Mouse (Mus musculus) MEL (cell line): ENCODE measurements around the gene Hoxa5. TPM values are rescaled to one million over a fixed set of nuclear protein-coding genes. Genes with fewer than 3 reads are reported as not detected.

Experiments used
- DNase-seq: peaks from one replicate; pipeline ENCODE4 v3.0.0; 2011; ENCODE audit warnings: low read depth, low spot score
- H3K27ac ChIP-seq: 2 replicates; pipeline ENCODE4 v1.5.1; 2012; ENCODE audit warnings: low read depth, mild to moderate bottlenecking, control low read depth, low read length, moderate library complexity; ENCODE audit not compliant: control insufficient read depth
- H3K27me3 ChIP-seq, 2 experiments: fragments of 150-350 bp in 1 of 2; sonication (generic) in 1 of 2; 2 replicates each; pipeline ENCODE4 v1.6.1; 2012; ENCODE audit warnings: low read length in 2 of 2, mild to moderate bottlenecking in 2 of 2, improper control_type of control experiment in 1 of 2, moderate library complexity in 1 of 2; ENCODE audit not compliant: insufficient read depth in 2 of 2, control insufficient read depth in 1 of 2
- H3K36me3 ChIP-seq, 2 experiments: 2 replicates each; pipeline ENCODE4 v1.6.1; 2012 to 2014; ENCODE audit warnings: low read length in 2 of 2, improper control_type of control experiment in 1 of 2, inconsistent platforms in 1 of 2, mild to moderate bottlenecking in 1 of 2; ENCODE audit not compliant: insufficient read depth in 2 of 2, control insufficient read depth in 1 of 2
- H3K4me1 ChIP-seq, 2 experiments: fragments of 150-350 bp in 1 of 2; sonication (generic) in 1 of 2; 2 replicates each; pipeline ENCODE4 v1.6.1; 2012; ENCODE audit warnings: low read length in 2 of 2, improper control_type of control experiment in 1 of 2, mild to moderate bottlenecking in 1 of 2; ENCODE audit not compliant: insufficient read depth in 2 of 2, control insufficient read depth in 1 of 2
- H3K4me3 ChIP-seq, 2 experiments: fragments of 150-350 bp in 1 of 2; sonication (generic) in 1 of 2; 2 replicates each; pipeline ENCODE4 v1.5.1; 2012; ENCODE audit warnings: low read depth in 2 of 2, low read length in 2 of 2, mild to moderate bottlenecking in 2 of 2, moderate library complexity in 2 of 2, control low read depth in 1 of 2, improper control_type of control experiment in 1 of 2; ENCODE audit not compliant: control insufficient read depth in 1 of 2, insufficient read depth in 1 of 2
- H3K79me2 ChIP-seq: 2 replicates; pipeline ENCODE4 v1.6.1; 2012; ENCODE audit warnings: mild to moderate bottlenecking, low read length, moderate library complexity; ENCODE audit not compliant: control insufficient read depth, poor library complexity, insufficient read depth
- H3K9ac ChIP-seq: 2 replicates; pipeline ENCODE4 v1.6.1; 2012; ENCODE audit warnings: low read depth, mild to moderate bottlenecking, control low read depth, low read length, moderate library complexity; ENCODE audit not compliant: control insufficient read depth, poor library complexity, severe bottlenecking
- H3K9me3 ChIP-seq: fragments of 150-350 bp; sonication (generic); replicated peaks from 2 replicates; pipeline ENCODE4 v1.6.1; 2012; ENCODE audit warnings: mild to moderate bottlenecking, low read length, improper control_type of control experiment, moderate library complexity; ENCODE audit not compliant: insufficient read depth
- BHLHE40 ChIP-seq: IDR thresholded peaks from 2 replicates; pipeline ENCODE4 v1.6.1; 2012; ENCODE audit warnings: low read depth, mild to moderate bottlenecking, inconsistent platforms, low read length, improper control_type of control experiment, borderline replicate concordance
- CHD1 ChIP-seq: IDR thresholded peaks from 2 replicates; pipeline ENCODE4 v1.6.1; 2012; ENCODE audit warnings: low read depth, mild to moderate bottlenecking, inconsistent platforms, low read length, improper control_type of control experiment
- CHD2 ChIP-seq: IDR thresholded peaks from 2 replicates; pipeline ENCODE4 v1.6.1; 2011; ENCODE audit warnings: low read length, improper control_type of control experiment
- CTCF ChIP-seq, 3 experiments: IDR thresholded peaks in 2 of 3; conservative IDR thresholded peaks in 1 of 3; 2 replicates each; pipeline ENCODE4 v1.5.1; 2011 to 2012; ENCODE audit warnings: low read length in 3 of 3, low read depth in 2 of 3, mild to moderate bottlenecking in 2 of 3, improper control_type of control experiment in 1 of 3, inconsistent platforms in 1 of 3, mixed read lengths in 1 of 3, moderate library complexity in 1 of 3; ENCODE audit not compliant: control insufficient read depth in 1 of 3, insufficient read depth in 1 of 3, poor library complexity in 1 of 3, severe bottlenecking in 1 of 3
- ELF1 ChIP-seq: IDR thresholded peaks from 2 replicates; pipeline ENCODE4 v1.6.1; 2014; ENCODE audit warnings: low read depth, mild to moderate bottlenecking, inconsistent platforms, low read length, improper control_type of control experiment, moderate library complexity
- EP300 ChIP-seq, 2 experiments: IDR thresholded peaks; 2 replicates each; pipeline ENCODE4 v1.6.1; 2011; ENCODE audit warnings: improper control_type of control experiment in 2 of 2, low read length in 2 of 2, low read depth in 1 of 2, mild to moderate bottlenecking in 1 of 2
- ETS1 ChIP-seq: IDR thresholded peaks from 2 replicates; pipeline ENCODE4 v1.6.1; 2012; ENCODE audit warnings: low read depth, mild to moderate bottlenecking, inconsistent platforms, low read length, improper control_type of control experiment, moderate library complexity
- GABPA ChIP-seq: IDR thresholded peaks from 2 replicates; pipeline ENCODE4 v1.6.1; 2012; ENCODE audit warnings: low read depth, mild to moderate bottlenecking, inconsistent platforms, low read length, improper control_type of control experiment, moderate library complexity
- GATA1 ChIP-seq: IDR thresholded peaks from 2 replicates; pipeline ENCODE4 v1.6.1; 2011; ENCODE audit warnings: low read depth, low read length, improper control_type of control experiment
- JUND ChIP-seq: IDR thresholded peaks from 2 replicates; pipeline ENCODE4 v1.6.1; 2011; ENCODE audit warnings: low read depth, mild to moderate bottlenecking, improper control_type of control experiment, low read length
- KAT2A ChIP-seq: conservative IDR thresholded peaks from 2 replicates; pipeline ENCODE4 v1.6.1; 2012; ENCODE audit warnings: low read depth, low read length, improper control_type of control experiment, inconsistent platforms
- MAX ChIP-seq: IDR thresholded peaks from 2 replicates; pipeline ENCODE4 v1.6.1; 2011; ENCODE audit warnings: low read length, improper control_type of control experiment
- MAZ ChIP-seq: IDR thresholded peaks from 2 replicates; pipeline ENCODE4 v1.6.1; 2012; ENCODE audit warnings: low read depth, mild to moderate bottlenecking, inconsistent platforms, low read length, improper control_type of control experiment
- MXI1 ChIP-seq: IDR thresholded peaks from 2 replicates; pipeline ENCODE4 v1.6.1; 2011; ENCODE audit warnings: mild to moderate bottlenecking, low read depth, low read length, improper control_type of control experiment
- MYB ChIP-seq: IDR thresholded peaks from 2 replicates; pipeline ENCODE4 v1.6.1; 2011; ENCODE audit warnings: mild to moderate bottlenecking, low read depth, low read length, improper control_type of control experiment
- NELFE ChIP-seq: IDR thresholded peaks from 2 replicates; pipeline ENCODE4 v1.6.1; 2011; ENCODE audit warnings: low read depth, low read length, improper control_type of control experiment
- NRF1 ChIP-seq: IDR thresholded peaks from 2 replicates; pipeline ENCODE4 v1.6.1; 2014; ENCODE audit warnings: low read depth, mild to moderate bottlenecking, inconsistent platforms, low read length, improper control_type of control experiment, moderate library complexity; ENCODE audit not compliant: poor library complexity, insufficient read depth, severe bottlenecking
- POLR2A ChIP-seq, 2 experiments: IDR thresholded peaks; 2 replicates each; pipeline ENCODE4 v1.6.1; 2011 to 2012; ENCODE audit warnings: low read length in 2 of 2, mild to moderate bottlenecking in 2 of 2, control low read depth in 1 of 2, improper control_type of control experiment in 1 of 2, low read depth in 1 of 2, moderate library complexity in 1 of 2; ENCODE audit not compliant: control insufficient read depth in 1 of 2, insufficient read depth in 1 of 2, poor library complexity in 1 of 2
- POLR2AphosphoS2 ChIP-seq: IDR thresholded peaks from 2 replicates; pipeline ENCODE4 v1.6.1; 2011; ENCODE audit warnings: low read length, improper control_type of control experiment
- POLR2AphosphoS5 ChIP-seq: IDR thresholded peaks from 2 replicates; pipeline ENCODE4 v1.6.1; 2012; ENCODE audit warnings: low read depth, borderline replicate concordance, mild to moderate bottlenecking, inconsistent platforms, low read length, moderate library complexity, mixed read lengths
- RCOR1 ChIP-seq: IDR thresholded peaks from 2 replicates; pipeline ENCODE4 v1.6.1; 2012; ENCODE audit warnings: low read depth, mild to moderate bottlenecking, inconsistent platforms, low read length, improper control_type of control experiment
- SIN3A ChIP-seq: IDR thresholded peaks from 2 replicates; pipeline ENCODE4 v1.6.1; 2012; ENCODE audit warnings: low read length, improper control_type of control experiment, inconsistent platforms
- TBP ChIP-seq: IDR thresholded peaks from 2 replicates; pipeline ENCODE4 v1.8.0; 2011; ENCODE audit warnings: low read depth, low read length, improper control_type of control experiment
- UBTF ChIP-seq: IDR thresholded peaks from 2 replicates; pipeline ENCODE4 v1.6.1; 2012; ENCODE audit warnings: low read depth, mild to moderate bottlenecking, inconsistent platforms, low read length, improper control_type of control experiment, moderate library complexity, borderline replicate concordance; ENCODE audit not compliant: insufficient read depth
- USF1 ChIP-seq: IDR thresholded peaks from 2 replicates; pipeline ENCODE4 v1.6.1; 2014; ENCODE audit warnings: low read depth, mild to moderate bottlenecking, inconsistent platforms, low read length, improper control_type of control experiment, moderate library complexity
- ZMIZ1 ChIP-seq: IDR thresholded peaks from 2 replicates; pipeline ENCODE4 v1.6.1; 2012; ENCODE audit warnings: low read depth, mild to moderate bottlenecking, inconsistent platforms, low read length, improper control_type of control experiment, moderate library complexity
- ZNF384 ChIP-seq: IDR thresholded peaks from 2 replicates; pipeline ENCODE4 v1.6.1; 2012; ENCODE audit warnings: low read depth, mild to moderate bottlenecking, inconsistent platforms, low read length, improper control_type of control experiment
- polyA plus RNA-seq, 2 experiments: library from polyadenylated mRNA; stranded (reverse) in 1 of 2; unstranded in 1 of 2; fragments of >175 nt in 1 of 2; fragments of >200 nt in 1 of 2; gene quantifications; 2 replicates each; pipeline versions ENCODE4 v1.2.1 to v1.2.4; 2012; ENCODE audit warnings: low replicate concordance in 2 of 2, low read depth in 1 of 2; ENCODE audit not compliant: insufficient read length in 2 of 2, insufficient read depth in 1 of 2, missing spikeins in 1 of 2
- total RNA-seq: library from RNA; depleted of rRNA; stranded (reverse); fragments of 300-350 nt; gene quantifications from 2 replicates; pipeline ENCODE4 v1.2.3, GENCODE M21; 2012

Hoxa5 gene
- total and polyA plus RNA-seq, 3 experiments, result not detected

- H3K27me3 ChIP-seq, result no peaks in the 10 kb centered on the region
- H3K79me2 ChIP-seq, result no peaks in the 10 kb centered on the region
- DNase-seq, result no peak
- H3K4me1 ChIP-seq, result no peaks in the 10 kb centered on the region
- H3K4me3 ChIP-seq, result no peak overlapping the region
- no peak for TF ChIP-seq MAX
- no peak overlapping the region for H3K9ac ChIP-seq
- no peak overlapping the region for H3K27ac ChIP-seq
- no peaks in the 10 kb centered on the region for H3K9me3 ChIP-seq
- H3K36me3 ChIP-seq, result no peaks in the 10 kb centered on the region
Measured at GRCm38 (mm10) chr6:52180726-52181125, 23.7 kb downstream of the Hoxa5 start.

GRCm38 (mm10) chr6:52180213-52180710 is 24.1 kb downstream of the Hoxa5 start:
- no peaks in the 10 kb centered on the region for H3K36me3 ChIP-seq
- TF ChIP-seq ZNF384, result no peak
- TF ChIP-seq MYB, result no peak
- TF ChIP-seq UBTF, result no peak
- TF ChIP-seq ELF1, result no peak
- TF ChIP-seq JUND, result no peak
- TF ChIP-seq POLR2AphosphoS2, result no peak
- TF ChIP-seq GATA1, result no peak
- no peak for TF ChIP-seq USF1
- no peak for TF ChIP-seq BHLHE40
- no peak for TF ChIP-seq CHD1
- TF ChIP-seq POLR2AphosphoS5, result no peak
- no peak for TF ChIP-seq TBP
- TF ChIP-seq MAZ, result no peak
- TF ChIP-seq ZMIZ1, result no peak
- TF ChIP-seq NELFE, result no peak
- no peak for TF ChIP-seq POLR2A (IDR thresholded peaks at IDR 0.05; ENCODE audit: control insufficient read depth in 1 of 2, insufficient read depth in 1 of 2, low read depth in 1 of 2, low read length in 2 of 2, poor library complexity in 1 of 2)
- no peak overlapping the region for H3K27ac ChIP-seq
- no peaks in the 10 kb centered on the region for H3K27me3 ChIP-seq
- H3K9me3 ChIP-seq, result no peaks in the 10 kb centered on the region
- no peak overlapping the region for H3K9ac ChIP-seq
- H3K79me2 ChIP-seq, result no peaks in the 10 kb centered on the region
- DNase-seq, result no peak
- no peaks in the 10 kb centered on the region for H3K4me1 ChIP-seq
- H3K4me3 ChIP-seq, result no peak overlapping the region

GRCm38 (mm10) chr6:52179690-52180089 is 24.7 kb downstream of the Hoxa5 start:
- H3K9me3 ChIP-seq, result no peaks in the 10 kb centered on the region
- DNase-seq, result no peak
- no peak overlapping the region for H3K4me3 ChIP-seq
- no peaks in the 10 kb centered on the region for H3K36me3 ChIP-seq
- H3K27ac ChIP-seq, result no peak overlapping the region
- no peaks in the 10 kb centered on the region for H3K79me2 ChIP-seq
- H3K9ac ChIP-seq, result no peak overlapping the region
- no peaks in the 10 kb centered on the region for H3K4me1 ChIP-seq
- no peaks in the 10 kb centered on the region for H3K27me3 ChIP-seq
- no peak for TF ChIP-seq BHLHE40
- no peak for TF ChIP-seq POLR2A (IDR thresholded peaks at IDR 0.05; ENCODE audit: control insufficient read depth in 1 of 2, insufficient read depth in 1 of 2, low read depth in 1 of 2, low read length in 2 of 2, poor library complexity in 1 of 2)
- no peak for TF ChIP-seq CHD1
- TF ChIP-seq GABPA, result no peak
- no peak for TF ChIP-seq KAT2A
- no peak for TF ChIP-seq MAZ
- TF ChIP-seq JUND, result no peak
- TF ChIP-seq EP300 (IDR thresholded peaks at IDR 0.05; ENCODE audit: low read depth in 1 of 2, low read length in 2 of 2), result no peak
- no peak for TF ChIP-seq SIN3A
- TF ChIP-seq CTCF (IDR thresholded peaks at IDR 0.05 in 2 of 3, conservative IDR thresholded peaks at IDR 0.05 in 1 of 3; ENCODE audit: control insufficient read depth in 1 of 3, insufficient read depth in 1 of 3, low read depth in 2 of 3, low read length in 3 of 3, poor library complexity in 1 of 3, severe bottlenecking in 1 of 3), result no peak
- TF ChIP-seq RCOR1, result no peak
- no peak for TF ChIP-seq ETS1
- no peak for TF ChIP-seq USF1
- no peak for TF ChIP-seq POLR2AphosphoS2
- no peak for TF ChIP-seq NRF1
- TF ChIP-seq CHD2, result no peak
- no peak for TF ChIP-seq GATA1
- TF ChIP-seq MXI1, result no peak
